Mouse (Mus musculus): ENCODE data around the gene Ccin. TPM values are rescaled to one million over a fixed set of nuclear protein-coding genes. Genes with fewer than 3 reads are reported as not detected.

The Ccin gene
- polyA plus RNA-seq, 1 experiment from 2014 or later: not detected

Other genes with a start within 250 kb of the Ccin start
- not detected in 2 replicates for gene Olfr159, start 212.5 kb upstream of the Ccin start, polyA plus RNA-seq (2015; fragmentation: Nextera tagmentation; extraction: Ambion mirVana)
- not detected in 2 replicates for gene Olfr156, start 159.6 kb upstream of the Ccin start, polyA plus RNA-seq (2015; fragmentation: Nextera tagmentation; extraction: Ambion mirVana)
- not detected in 2 replicates for gene Olfr157, start 143.3 kb upstream of the Ccin start, polyA plus RNA-seq (2015; fragmentation: Nextera tagmentation; extraction: Ambion mirVana)
- not detected in 2 replicates for gene Olfr155, start 131.9 kb upstream of the Ccin start, polyA plus RNA-seq (2015; fragmentation: Nextera tagmentation; extraction: Ambion mirVana)
- 23.8 and 25.4 TPM in 2 replicates for gene Reck, start 108.0 kb upstream of the Ccin start, polyA plus RNA-seq (2015; fragmentation: Nextera tagmentation; extraction: Ambion mirVana)
- 105 and 120 TPM in 2 replicates for gene Glipr2, start 26.1 kb upstream of the Ccin start, polyA plus RNA-seq (2015; fragmentation: Nextera tagmentation; extraction: Ambion mirVana)
- 183 and 186 TPM in 2 replicates for gene Clta, start 21.0 kb downstream of the Ccin start, polyA plus RNA-seq (2015; fragmentation: Nextera tagmentation; extraction: Ambion mirVana)
- 30.0 and 33.1 TPM in 2 replicates for gene Gne, start 100.7 kb downstream of the Ccin start, polyA plus RNA-seq (2015; fragmentation: Nextera tagmentation; extraction: Ambion mirVana)